Mouse (Mus musculus): ENCODE measurements around the gene Ebf1.

GRCm38 (mm10) chr11:44923868-44924508 lies 306.9 kb downstream of the Ebf1 start:
- TF ChIP-seq CTCF (IDR thresholded peaks at IDR 0.05; ENCODE audit: extremely low read depth, insufficient read depth, insufficient read length, insufficient replicate concordance) (no peak), POLR2A (IDR thresholded peaks at IDR 0.05; ENCODE audit: low read depth, low read length) (no peak)
